Mouse (Mus musculus) splenic B cell, adult 2 months (primary cell): ENCODE measurements around the gene Fbf1.

Experiments
- DNase-seq: peaks from one replicate; pipeline ENCODE4 v3.0.0-alpha.2; 2011; ENCODE audit warnings: low read depth, low spot score
- H3K27me3 ChIP-seq: 2 replicates; pipeline ENCODE4 v1.6.1; 2012; ENCODE audit warnings: mild to moderate bottlenecking, low read length, moderate library complexity, mixed read lengths; ENCODE audit not compliant: control insufficient read depth, poor library complexity, insufficient read depth, severe bottlenecking
- H3K36me3 ChIP-seq: 2 replicates; pipeline ENCODE4 v1.6.1; 2012; ENCODE audit warnings: mild to moderate bottlenecking, low read length, moderate library complexity, mixed read lengths; ENCODE audit not compliant: control insufficient read depth, poor library complexity, insufficient read depth, severe bottlenecking

The Fbf1 gene

GRCm38 (mm10) chr11:116167884-116168439 lies at the start of gene Fbf1:
Gene Fbf1, minus strand, starts transcription at chr11:116168166.
- DNase-seq: peak; percentile 93

GRCm38 (mm10) chr11:116216549-116216948 lies 48.6 kb upstream of the Fbf1 start:
- Histone ChIP-seq H3K36me3 (no peaks in the 10 kb centered on the region), H3K27me3 (no peaks in the 10 kb centered on the region)
- no peak for DNase-seq

More at GRCm38 (mm10) chr11:116167884-116168439, at the start of gene Fbf1:
- H3K27me3 ChIP-seq: no peaks in the 10 kb centered on the region
- no peaks in the 10 kb centered on the region for H3K36me3 ChIP-seq

GRCm38 (mm10) chr11:116215991-116216390 lies 48.0 kb upstream of the Fbf1 start:
- DNase-seq: no peak
- Histone ChIP-seq H3K27me3 (no peaks in the 10 kb centered on the region), H3K36me3 (no peaks in the 10 kb centered on the region)

- Histone ChIP-seq H3K27me3 (no peaks in the 10 kb centered on the region), H3K36me3 (no peaks in the 10 kb centered on the region)
- DNase-seq: peak; percentile 45
Measured at GRCm38 (mm10) chr11:116215181-116215580, 47.2 kb upstream of the Fbf1 start.

- H3K27me3 ChIP-seq: no peaks in the 10 kb centered on the region
- no peak for DNase-seq
- H3K36me3 ChIP-seq: no peaks in the 10 kb centered on the region
Measured at GRCm38 (mm10) chr11:116213877-116214510, 46.0 kb upstream of the Fbf1 start.

- no peaks in the 10 kb centered on the region for H3K36me3 ChIP-seq
- DNase-seq: no peak
- no peaks in the 10 kb centered on the region for H3K27me3 ChIP-seq
Measured at GRCm38 (mm10) chr11:116212847-116213246, 44.9 kb upstream of the Fbf1 start.

- H3K27me3 ChIP-seq: no peaks in the 10 kb centered on the region
- DNase-seq: no peak
Measured at GRCm38 (mm10) chr11:116210696-116211095, 42.7 kb upstream of the Fbf1 start.

GRCm38 (mm10) chr11:116209257-116209656 lies 41.3 kb upstream of the Fbf1 start:
- Histone ChIP-seq H3K36me3 (no peaks in the 10 kb centered on the region; the same call in 1 of the 2 replicates), H3K27me3 (no peaks in the 10 kb centered on the region)
- no peak for DNase-seq

More at GRCm38 (mm10) chr11:116210696-116211095, 42.7 kb upstream of the Fbf1 start:
- no peaks in the 10 kb centered on the region; the same call in 1 of the 2 replicates for H3K36me3 ChIP-seq

- no peak for DNase-seq
- H3K27me3 ChIP-seq: no peaks in the 10 kb centered on the region
- no peaks in the 10 kb centered on the region; the same call in 1 of the 2 replicates for H3K36me3 ChIP-seq
Measured at GRCm38 (mm10) chr11:116208660-116209059, 40.7 kb upstream of the Fbf1 start.

GRCm38 (mm10) chr11:116206678-116207077 lies 38.7 kb upstream of the Fbf1 start:
- Histone ChIP-seq H3K27me3 (no peaks in the 10 kb centered on the region), H3K36me3 (no peaks in the 10 kb centered on the region; the same call in 1 of the 2 replicates)
- DNase-seq: no peak

- H3K27me3 ChIP-seq: no peaks in the 10 kb centered on the region
- H3K36me3 ChIP-seq: no peaks in the 10 kb centered on the region; the same call in 1 of the 2 replicates
- DNase-seq: no peak
Measured at GRCm38 (mm10) chr11:116203150-116203549, 35.2 kb upstream of the Fbf1 start.

- H3K27me3 ChIP-seq: no peaks in the 10 kb centered on the region
- no peak for DNase-seq
Measured at GRCm38 (mm10) chr11:116201151-116201550, 33.2 kb upstream of the Fbf1 start.

GRCm38 (mm10) chr11:116198639-116199531 lies 30.9 kb upstream of the Fbf1 start, which contains the start of the genes Ten1 and Acox1:
Gene Ten1, plus strand, starts transcription at chr11:116198855.
Gene Acox1, minus strand, starts transcription at chr11:116199045.
- Histone ChIP-seq H3K36me3 (no peaks in the 10 kb centered on the region), H3K27me3 (no peaks in the 10 kb centered on the region)
- peak; percentile 94 for DNase-seq

More at GRCm38 (mm10) chr11:116201151-116201550, 33.2 kb upstream of the Fbf1 start:
- H3K36me3 ChIP-seq: no peaks in the 10 kb centered on the region

GRCm38 (mm10) chr11:116198132-116198531 lies 30.2 kb upstream of the Fbf1 start:
- H3K36me3 ChIP-seq: no peaks in the 10 kb centered on the region
- H3K27me3 ChIP-seq: no peaks in the 10 kb centered on the region
- no peak for DNase-seq

- no peak for DNase-seq
- H3K27me3 ChIP-seq: no peaks in the 10 kb centered on the region
- no peaks in the 10 kb centered on the region for H3K36me3 ChIP-seq
Measured at GRCm38 (mm10) chr11:116197584-116197906, 29.6 kb upstream of the Fbf1 start.
